Mouse (Mus musculus) lung, embryonic 15.5 days (tissue): ENCODE results near the gene Tenm2. TPM values are rescaled to one million over a fixed set of nuclear protein-coding genes. Genes with fewer than 3 reads are reported as not detected.

Experiments used
- ATAC-seq: fragments of 200-750 bp; cut with Nextera tagmentation; 2 replicates; pipeline ENCODE4 v1.8.0; 2017; ENCODE audit warnings: moderate number of reproducible peaks, borderline replicate concordance; ENCODE audit not compliant: low FRiP score, low TSS enrichment; ENCODE audit errors: extremely low read depth
- H3K27ac ChIP-seq: fragments of 300-500 bp; sonication (generic); 2 replicates; pipeline ENCODE4 v1.5.1; 2015; ENCODE audit warnings: moderate library complexity, mild to moderate bottlenecking, inconsistent platforms
- H3K27me3 ChIP-seq: fragments of 300-500 bp; sonication (generic); 2 replicates; pipeline ENCODE4 v1.6.1; 2015; ENCODE audit warnings: inconsistent platforms
- H3K36me3 ChIP-seq: fragments of 300-500 bp; sonication (generic); 2 replicates; pipeline ENCODE4 v1.6.1; 2015; ENCODE audit warnings: inconsistent platforms
- H3K4me1 ChIP-seq: fragments of 300-500 bp; sonication (generic); 2 replicates; pipeline ENCODE4 v1.6.1; 2015; ENCODE audit warnings: inconsistent platforms
- H3K4me2 ChIP-seq: fragments of 300-500 bp; sonication (generic); 2 replicates; pipeline ENCODE4 v1.6.1; 2015; ENCODE audit warnings: inconsistent platforms, mild to moderate bottlenecking, moderate library complexity
- H3K4me3 ChIP-seq: fragments of 300-500 bp; sonication (generic); 2 replicates; pipeline ENCODE4 v1.5.1; 2015; ENCODE audit warnings: mild to moderate bottlenecking, inconsistent platforms
- H3K9ac ChIP-seq: fragments of 300-500 bp; sonication (generic); 2 replicates; pipeline ENCODE4 v1.6.1; 2015; ENCODE audit warnings: inconsistent platforms
- H3K9me3 ChIP-seq: fragments of 300-500 bp; sonication (generic); 2 replicates; pipeline ENCODE4 v1.6.1; 2016; ENCODE audit warnings: inconsistent platforms
- WGBS: fragments of 180-500 bp; shearing (Covaris S2); methylation state at CpG from one replicate; pipeline ENCODE4 v1.1.7; 2015; 5-methylcytosine and 5-hydroxymethylcytosine counted together
- polyA plus RNA-seq: library from polyadenylated mRNA; unstranded; fragments of >200 nt; fragmentation: Nextera tagmentation; extraction: Ambion mirVana; gene quantifications from 2 replicates; pipeline ENCODE4 v1.2.1, GENCODE M21; 2015

The Tenm2 gene
- polyA plus RNA-seq, 1 experiment from 2014 or later = 0.44 TPM

- no peak for ATAC-seq
- H3K36me3 ChIP-seq = no peaks in the 10 kb centered on the region
- peak overlapping the region; percentile 89 for H3K4me2 ChIP-seq
- H3K9ac ChIP-seq = peak overlapping the region; percentile 75
- peaks cover 43% of the 10 kb centered on the region for H3K27me3 ChIP-seq
- WGBS = under 1% methylated on average over 10 of the region's 12 CpGs
- no peaks in the 10 kb centered on the region for H3K9me3 ChIP-seq
- peaks cover 7% of the 10 kb centered on the region for H3K4me1 ChIP-seq
- H3K4me3 ChIP-seq = peak overlapping the region; percentile 66
- H3K27ac ChIP-seq = peak overlapping the region; percentile 77
Observed at GRCm38 (mm10) chr11:35979266-35979732, 1256.5 kb downstream of the Tenm2 start.

DNA sequence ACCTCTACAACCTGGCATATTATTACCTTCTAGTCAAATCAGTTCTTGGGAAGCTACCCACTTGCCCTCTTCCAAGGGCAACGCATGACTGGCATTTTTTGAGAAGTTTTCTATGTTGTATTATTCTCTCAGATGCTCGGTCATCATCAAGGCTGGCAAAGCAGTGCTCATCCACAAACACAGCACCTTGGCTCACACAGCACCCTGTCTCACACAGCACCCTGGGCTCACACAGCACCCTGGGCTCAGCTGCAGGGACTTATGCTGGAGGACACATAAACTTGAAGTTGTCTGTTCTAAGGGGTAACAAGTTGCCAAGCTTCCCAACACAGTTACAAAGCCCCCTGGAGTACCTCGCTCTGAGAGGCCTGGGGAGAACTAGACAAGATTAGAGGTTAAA, 1258.0 kb downstream of the Tenm2 start:
- Histone ChIP-seq H3K9ac (no peak overlapping the region), H3K9me3 (no peaks in the 10 kb centered on the region), H3K4me1 (peaks cover 14% of the 10 kb centered on the region), H3K4me2 (peak overlapping the region; percentile 89), H3K27ac (no peak overlapping the region; the same call in 1 of the 2 replicates), H3K4me3 (0 out of 2 replicates have a peak overlapping the region, but pooled peaks have one; percentile 66), H3K36me3 (no peaks in the 10 kb centered on the region), H3K27me3 (peaks cover 38% of the 10 kb centered on the region)
- ATAC-seq = no peak
- 72% methylated on average over 3 of the region's 3 CpGs for WGBS

GRCm38 (mm10) chr11:35977096-35977495, 1258.7 kb downstream of the Tenm2 start:
- no peak for ATAC-seq
- 0 out of 2 replicates have a peak overlapping the region, but pooled peaks have one; percentile 6 for H3K9ac ChIP-seq
- no peaks in the 10 kb centered on the region for H3K9me3 ChIP-seq
- no peaks in the 10 kb centered on the region for H3K36me3 ChIP-seq
- peak overlapping the region; percentile 89 for H3K4me2 ChIP-seq
- WGBS = 54% methylated on average over 6 of the region's 6 CpGs
- H3K27ac ChIP-seq = peak overlapping the region; percentile 34; the same call in 1 of the 2 replicates
- peaks cover 21% of the 10 kb centered on the region for H3K4me1 ChIP-seq
- peaks cover 36% of the 10 kb centered on the region for H3K27me3 ChIP-seq
- H3K4me3 ChIP-seq = peak overlapping the region; percentile 10; the same call in 1 of the 2 replicates

DNA sequence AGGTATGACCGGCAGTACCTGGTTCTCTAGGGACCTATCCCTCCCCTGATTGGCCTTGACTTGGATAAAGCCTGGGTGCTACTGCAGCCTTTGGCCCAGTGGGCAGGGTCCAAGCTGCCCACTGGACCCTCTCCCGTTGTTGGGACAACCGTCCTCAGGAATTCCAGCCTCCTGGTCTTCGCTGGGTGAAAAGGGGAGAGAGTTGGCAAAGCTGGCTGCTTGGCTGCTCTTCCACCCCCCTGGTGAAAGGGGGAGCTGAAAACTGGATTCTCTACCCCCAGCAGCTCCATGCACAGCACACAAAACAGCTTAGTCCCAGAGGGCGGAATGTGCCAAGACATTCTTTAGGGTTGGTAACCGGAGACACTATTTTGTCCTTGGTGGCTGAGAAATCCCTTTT, 1259.3 kb downstream of the Tenm2 start:
- H3K4me2 ChIP-seq = peak overlapping the region; percentile 89
- no peak overlapping the region for H3K27ac ChIP-seq
- WGBS = 47% methylated on average over 6 of the region's 6 CpGs

DNA sequence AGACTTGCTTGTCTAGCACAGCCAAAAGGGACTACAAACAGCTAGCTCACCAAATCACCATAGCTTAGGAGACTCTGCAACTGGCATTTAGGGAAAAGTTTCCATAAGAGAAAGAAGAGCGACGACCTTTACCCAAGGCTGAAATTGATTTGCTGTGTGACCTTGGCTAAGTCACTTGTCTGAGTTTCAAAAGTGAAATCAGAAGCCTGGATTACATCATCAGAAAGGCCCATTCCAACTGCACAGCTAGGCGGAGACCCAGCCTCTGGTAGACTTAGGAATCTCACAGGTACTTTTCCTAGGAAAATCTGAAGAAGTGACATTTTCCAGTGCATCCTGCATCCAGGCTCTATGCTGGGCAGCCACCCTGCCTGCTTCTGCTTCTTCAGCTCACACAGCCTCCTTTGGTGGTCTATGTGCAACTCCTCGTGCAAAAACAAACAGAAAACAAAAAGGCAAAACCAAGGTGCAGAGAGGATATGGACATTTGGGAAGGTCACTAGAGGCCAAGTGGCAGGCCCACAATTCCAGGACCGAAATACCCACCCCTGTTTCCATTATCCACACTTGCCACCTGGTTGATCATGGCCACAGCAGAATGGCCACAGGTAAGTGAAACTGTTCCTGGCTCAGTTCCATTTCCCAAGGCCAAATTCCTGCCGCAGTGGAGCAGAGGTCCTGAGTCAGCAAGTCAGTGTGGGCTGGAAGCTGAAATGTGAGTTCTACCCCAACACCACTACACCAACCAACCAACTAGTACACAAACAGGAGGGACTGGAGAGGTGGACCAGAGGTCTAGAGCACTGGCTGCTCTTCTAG, 1260.9 kb downstream of the Tenm2 start:
- WGBS = 77% methylated on average over 6 of the region's 6 CpGs
- Histone ChIP-seq H3K27me3 (peaks cover 26% of the 10 kb centered on the region), H3K36me3 (no peaks in the 10 kb centered on the region), H3K9me3 (no peaks in the 10 kb centered on the region), H3K9ac (no peak overlapping the region), H3K4me3 (no peak overlapping the region), H3K4me2 (no peak overlapping the region), H3K4me1 (peaks cover 29% of the 10 kb centered on the region), H3K27ac (no peak overlapping the region)
- no peak for ATAC-seq

More for the DNA sequence above, 1259.3 kb downstream of the Tenm2 start:
- H3K4me1 ChIP-seq = peaks cover 25% of the 10 kb centered on the region
- H3K4me3 ChIP-seq = no peak overlapping the region
- H3K36me3 ChIP-seq = no peaks in the 10 kb centered on the region
- H3K9me3 ChIP-seq = no peaks in the 10 kb centered on the region
- H3K27me3 ChIP-seq = peaks cover 30% of the 10 kb centered on the region
- H3K9ac ChIP-seq = no peak overlapping the region
- no peak for ATAC-seq

DNA sequence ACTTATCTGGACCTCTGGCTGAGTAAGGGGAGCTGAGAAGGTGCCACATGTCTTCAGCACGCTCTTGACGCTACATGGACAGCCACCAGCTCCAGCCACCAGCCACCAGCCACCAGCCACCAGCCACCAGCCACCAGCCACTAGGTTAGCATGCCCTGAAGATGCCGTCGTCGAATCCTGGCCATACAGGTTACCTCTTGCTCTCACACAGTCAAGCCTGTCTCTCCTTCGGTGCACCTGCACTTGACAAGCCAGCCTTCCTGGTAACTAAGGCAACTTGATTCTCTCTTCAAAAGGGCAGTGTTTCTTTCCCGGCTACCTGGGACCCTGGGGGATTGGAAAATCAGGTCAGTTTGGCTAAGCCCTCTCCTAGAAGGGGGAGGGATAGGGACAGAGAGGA, 1262.6 kb downstream of the Tenm2 start:
- H3K27me3 ChIP-seq = peaks cover 9% of the 10 kb centered on the region
- no peaks in the 10 kb centered on the region for H3K36me3 ChIP-seq
- peaks cover 25% of the 10 kb centered on the region for H3K4me1 ChIP-seq
- WGBS = 23% methylated on average over 7 of the region's 7 CpGs
- no peaks in the 10 kb centered on the region for H3K9me3 ChIP-seq
- no peak overlapping the region for H3K9ac ChIP-seq
- peak overlapping the region; percentile 74 for H3K27ac ChIP-seq
- H3K4me3 ChIP-seq = no peak overlapping the region
- H3K4me2 ChIP-seq = peak overlapping the region; percentile 23; the same call in 1 of the 2 replicates
- no peak for ATAC-seq

DNA sequence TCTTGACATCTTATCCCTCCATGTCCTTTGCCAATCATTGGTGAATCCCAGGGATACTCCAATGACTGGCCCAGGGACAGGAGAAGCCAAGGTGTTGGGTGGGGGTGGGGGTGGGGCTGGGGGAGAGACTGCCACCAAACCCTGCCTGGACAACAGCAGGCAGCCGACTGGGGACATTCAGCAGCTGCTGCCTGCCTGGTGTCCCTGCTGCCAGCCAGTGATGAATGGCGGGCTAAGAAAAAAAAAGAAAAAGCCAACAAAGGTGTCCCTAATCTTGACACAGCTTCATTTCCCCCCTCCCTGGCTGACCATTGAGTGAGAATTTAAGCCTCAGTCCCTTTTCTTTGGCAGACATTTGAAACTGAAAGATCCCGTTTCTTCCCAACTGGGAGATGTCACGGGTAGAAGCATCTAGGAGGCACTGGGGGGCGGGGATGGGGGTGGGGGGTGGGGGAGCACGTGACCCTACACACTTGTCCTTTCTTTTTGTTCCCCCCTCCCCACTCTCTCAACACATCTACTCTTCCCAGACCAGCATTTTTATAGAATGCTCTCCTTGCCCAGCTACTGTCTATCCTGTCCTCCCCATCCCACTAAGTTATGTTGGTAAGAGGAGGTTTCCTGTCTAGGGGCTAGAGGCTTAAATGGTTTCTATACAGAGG, 1263.4 kb downstream of the Tenm2 start:
- Histone ChIP-seq H3K4me3 (no peak overlapping the region), H3K9ac (no peak overlapping the region), H3K27ac (peak overlapping the region; percentile 74), H3K36me3 (no peaks in the 10 kb centered on the region), H3K4me2 (no peak overlapping the region; the same call in 1 of the 2 replicates), H3K9me3 (no peaks in the 10 kb centered on the region), H3K27me3 (peaks cover 4% of the 10 kb centered on the region; the same call in 1 of the 2 replicates), H3K4me1 (peaks cover 25% of the 10 kb centered on the region)
- no peak for ATAC-seq
- 4% methylated on average over 6 of the region's 6 CpGs for WGBS

DNA sequence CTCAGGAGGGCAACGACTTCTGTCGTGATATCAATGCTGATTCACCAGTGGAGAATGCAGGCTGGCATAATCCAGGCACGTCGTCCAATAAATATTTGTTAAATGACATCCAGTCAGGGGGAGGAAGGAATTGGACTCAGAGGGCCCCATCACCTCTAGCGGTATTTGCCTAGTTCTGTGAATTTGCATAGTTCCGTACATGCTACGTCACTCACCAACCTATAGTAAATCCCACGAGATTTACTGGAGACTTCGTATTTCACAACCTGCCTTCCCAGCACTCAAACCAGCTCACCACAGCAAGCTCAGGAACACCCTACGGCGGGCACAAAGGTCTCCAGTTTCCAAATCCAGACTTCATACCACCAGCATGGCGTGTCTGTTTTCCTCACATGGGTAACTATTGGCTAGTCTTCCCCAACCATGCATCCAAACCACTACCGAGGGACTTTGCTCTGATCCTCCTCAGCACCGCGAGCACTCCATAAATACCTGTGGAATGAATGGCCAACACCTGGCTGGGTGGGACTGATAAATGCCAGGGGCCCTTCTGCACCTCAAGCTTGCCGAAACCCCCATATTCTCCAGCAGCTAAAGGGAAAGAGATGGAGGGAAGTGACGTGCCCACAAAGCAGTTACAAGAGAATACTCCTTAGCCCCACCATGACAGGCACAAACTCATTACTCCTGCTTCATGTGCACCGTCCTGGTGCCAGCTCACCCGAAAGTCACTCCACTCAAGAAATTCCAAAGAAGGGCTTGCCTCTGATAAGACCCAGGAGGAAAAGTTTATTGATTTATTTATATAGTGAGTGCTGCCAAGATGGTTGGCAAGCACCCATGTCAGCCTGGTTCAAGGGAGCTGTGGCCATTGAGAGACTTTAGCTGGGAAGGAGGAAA, 1264.7 kb downstream of the Tenm2 start:
- 61% methylated on average over 19 of the region's 19 CpGs for WGBS
- no peak overlapping the region for H3K9ac ChIP-seq
- no peak overlapping the region for H3K4me3 ChIP-seq
- peak overlapping the region; percentile 89 for H3K27ac ChIP-seq
- no peaks in the 10 kb centered on the region for H3K36me3 ChIP-seq
- H3K4me2 ChIP-seq = peak overlapping the region; percentile 34; the same call in 1 of the 2 replicates
- peaks cover 25% of the 10 kb centered on the region for H3K4me1 ChIP-seq
- ATAC-seq = peak; percentile 66; the same call in 1 of the 2 replicates
- no peaks in the 10 kb centered on the region for H3K27me3 ChIP-seq
- H3K9me3 ChIP-seq = no peaks in the 10 kb centered on the region

GRCm38 (mm10) chr11:35968291-35968690, 1267.5 kb downstream of the Tenm2 start:
- Histone ChIP-seq H3K27ac (no peak overlapping the region), H3K4me2 (no peak overlapping the region), H3K9ac (no peak overlapping the region), H3K4me1 (peaks cover 29% of the 10 kb centered on the region), H3K4me3 (no peak overlapping the region), H3K27me3 (no peaks in the 10 kb centered on the region), H3K36me3 (no peaks in the 10 kb centered on the region), H3K9me3 (no peaks in the 10 kb centered on the region)
- 91% methylated on average over 10 of the region's 10 CpGs for WGBS
- ATAC-seq = no peak

DNA sequence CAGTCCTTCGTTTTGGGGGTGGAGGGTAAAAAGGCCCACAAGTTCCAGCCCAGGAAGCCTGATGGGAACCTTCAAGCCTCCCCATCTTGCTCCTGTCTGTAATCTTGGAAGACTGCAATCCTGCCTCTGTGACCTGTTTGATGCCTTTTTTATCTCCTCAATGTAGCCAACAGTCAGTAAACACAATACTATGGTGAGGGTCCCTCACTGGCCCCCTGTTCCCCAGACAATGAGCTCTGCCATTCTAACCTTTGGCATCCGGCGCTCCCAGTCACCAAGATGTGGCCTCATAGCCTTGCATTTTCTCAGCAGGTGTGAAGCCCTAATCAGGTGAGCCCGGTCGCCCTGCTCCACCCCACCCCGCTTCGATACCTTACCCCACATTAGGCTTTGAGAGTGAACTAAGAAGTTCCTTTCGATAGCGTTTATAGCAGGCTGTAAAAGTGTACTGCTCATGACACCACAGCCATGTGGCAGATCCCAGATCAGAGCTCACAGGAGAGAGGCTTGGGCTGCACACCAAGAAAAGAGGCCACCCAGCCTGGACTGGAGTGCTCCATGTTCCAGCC, 1271.7 kb downstream of the Tenm2 start:
- no peaks in the 10 kb centered on the region for H3K27me3 ChIP-seq
- no peaks in the 10 kb centered on the region for H3K9me3 ChIP-seq
- H3K4me2 ChIP-seq = no peak overlapping the region
- 76% methylated on average over 9 of the region's 9 CpGs for WGBS
- H3K4me1 ChIP-seq = peaks cover 20% of the 10 kb centered on the region; the same call in 1 of the 2 replicates
- no peak for ATAC-seq
- no peak overlapping the region for H3K4me3 ChIP-seq
- peak overlapping the region; percentile 56 for H3K27ac ChIP-seq
- H3K36me3 ChIP-seq = no peaks in the 10 kb centered on the region
- H3K9ac ChIP-seq = no peak overlapping the region

- Histone ChIP-seq H3K4me1 (peaks cover 20% of the 10 kb centered on the region; the same call in 1 of the 2 replicates), H3K9ac (no peak overlapping the region), H3K4me3 (no peak overlapping the region), H3K9me3 (no peaks in the 10 kb centered on the region), H3K4me2 (no peak overlapping the region), H3K27ac (peak overlapping the region; percentile 56), H3K36me3 (no peaks in the 10 kb centered on the region), H3K27me3 (no peaks in the 10 kb centered on the region)
- WGBS = 43% methylated on average over 2 of the region's 2 CpGs
- peak; percentile 71 for ATAC-seq
Observed at GRCm38 (mm10) chr11:35963554-35963953, 1272.2 kb downstream of the Tenm2 start.
